Mouse (Mus musculus) lung, adult 2 months (tissue): ENCODE data around the gene Patl2. TPM values are rescaled to one million over a fixed set of nuclear protein-coding genes. Genes with fewer than 3 reads are reported as not detected.
"Not testable (repeated sequence)": the region's sequence is repeated elsewhere in the genome, so short reads cannot be mapped to it uniquely, and the experiment has no call there.

ENCODE experiments used
- DNase-seq: peaks from one replicate; pipeline ENCODE4 v3.0.0; 2022
- H3K4me1 ChIP-seq: fragments of 200-500 bp; 2 replicates; pipeline ENCODE4 v1.6.1; 2011; ENCODE audit warnings: low read length; ENCODE audit not compliant: control insufficient read depth, insufficient read depth
- H3K4me3 ChIP-seq: fragments of 200-500 bp; replicated peaks from 2 replicates; pipeline ENCODE3; 2011; ENCODE audit warnings: low read depth, mild to moderate bottlenecking, control low read depth, low read length; ENCODE audit errors: extremely low read depth
- CTCF ChIP-seq: fragments of 200-500 bp; IDR thresholded peaks from 2 replicates; pipeline ENCODE4 v1.5.1; 2011; ENCODE audit warnings: mild to moderate bottlenecking, low read length, control low read depth; ENCODE audit not compliant: insufficient read depth
- POLR2A ChIP-seq: fragments of 200-500 bp; IDR thresholded peaks from 2 replicates; pipeline ENCODE4 v1.6.1; 2011; ENCODE audit warnings: low read depth, mild to moderate bottlenecking, control low read depth, low read length, borderline replicate concordance; ENCODE audit errors: extremely low read depth
- WGBS: fragments of 180-500 bp; shearing (Covaris S2); methylation state at CpG from one replicate; pipeline ENCODE4 v1.1.7; 2018; 5-methylcytosine and 5-hydroxymethylcytosine counted together
- polyA plus RNA-seq: library from polyadenylated mRNA; depleted of rRNA; stranded (reverse); fragments of >200 nt; gene quantifications from 2 replicates; pipeline ENCODE4 v1.2.3, GENCODE M21; 2012

The Patl2 gene
- polyA plus RNA-seq, 1 experiment: not detected

DNA sequence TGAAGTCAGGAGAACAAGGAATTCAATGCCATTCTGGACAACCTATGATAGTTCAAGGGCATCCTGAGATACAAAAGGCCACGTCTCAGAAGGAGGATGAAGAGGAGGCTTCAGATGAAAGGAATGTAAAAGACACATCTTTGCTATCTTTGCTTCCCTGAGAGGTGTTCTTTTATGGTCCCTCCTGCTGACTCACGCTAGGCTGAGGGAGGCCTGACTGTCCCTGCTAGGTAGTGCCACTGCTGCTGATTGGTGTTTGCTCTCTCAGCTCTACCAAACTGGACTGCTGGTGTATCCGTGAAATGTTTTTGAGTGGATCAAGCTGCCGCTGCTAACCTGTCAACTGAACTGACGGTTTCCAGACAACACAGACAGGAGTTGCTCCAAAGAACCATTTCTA lies 35.8 kb upstream of the Patl2 start:
- H3K4me3 ChIP-seq: no peak overlapping the region
- 33% methylated on average over 5 of the region's 5 CpGs for WGBS
- no peak for DNase-seq
- TF ChIP-seq POLR2A (no peak), CTCF (no peak)
- H3K4me1 ChIP-seq: no peaks in the 10 kb centered on the region

DNA sequence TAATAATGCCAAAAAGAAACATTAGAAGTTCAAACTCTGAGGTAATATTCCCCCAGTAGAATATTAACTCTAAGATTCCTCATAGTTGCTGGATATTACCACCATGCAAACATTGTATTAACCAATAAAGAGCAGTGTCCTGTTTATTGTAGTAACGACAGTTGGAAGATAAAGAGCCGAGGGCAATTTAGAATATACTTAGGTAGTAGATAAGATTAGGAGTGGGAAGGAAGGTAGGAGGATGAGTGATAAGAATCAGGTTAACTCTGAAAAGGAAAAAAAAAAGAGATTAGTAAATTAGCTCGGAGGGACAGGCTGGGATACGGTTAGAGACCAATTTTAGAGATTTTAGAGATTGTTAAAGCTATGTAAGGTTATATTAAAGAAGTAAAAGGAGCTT lies 35.4 kb upstream of the Patl2 start:
- Histone ChIP-seq H3K4me3 (no peak overlapping the region), H3K4me1 (no peaks in the 10 kb centered on the region)
- DNase-seq: no peak
- TF ChIP-seq POLR2A: no peak
- no peak for TF ChIP-seq CTCF
- WGBS: 35% methylated on average over 4 of the region's 4 CpGs

DNA sequence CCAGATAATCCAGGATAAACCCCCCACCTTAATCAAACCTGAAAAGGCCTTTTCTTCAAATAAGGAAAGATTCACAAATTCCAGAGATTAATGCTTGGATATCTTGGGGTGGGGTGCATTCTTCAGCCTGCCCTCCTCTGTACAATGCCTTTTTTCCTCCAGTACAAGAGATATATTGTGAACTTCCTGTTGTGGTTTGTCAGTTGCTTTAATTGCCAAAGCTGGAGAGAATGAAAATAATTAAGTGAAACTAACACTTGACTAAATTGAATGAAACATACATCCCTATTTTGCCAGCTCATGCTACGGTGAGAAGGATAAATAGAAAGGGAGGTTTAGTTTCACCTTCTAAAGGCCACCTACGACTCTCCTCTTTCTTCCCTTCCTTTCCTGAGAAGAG lies 32.2 kb upstream of the Patl2 start:
- no peak for DNase-seq
- H3K4me3 ChIP-seq: no peak overlapping the region
- WGBS: 66% methylated on average over 2 of the region's 2 CpGs
- no peak for TF ChIP-seq CTCF
- no peak for TF ChIP-seq POLR2A
- no peaks in the 10 kb centered on the region for H3K4me1 ChIP-seq

DNA sequence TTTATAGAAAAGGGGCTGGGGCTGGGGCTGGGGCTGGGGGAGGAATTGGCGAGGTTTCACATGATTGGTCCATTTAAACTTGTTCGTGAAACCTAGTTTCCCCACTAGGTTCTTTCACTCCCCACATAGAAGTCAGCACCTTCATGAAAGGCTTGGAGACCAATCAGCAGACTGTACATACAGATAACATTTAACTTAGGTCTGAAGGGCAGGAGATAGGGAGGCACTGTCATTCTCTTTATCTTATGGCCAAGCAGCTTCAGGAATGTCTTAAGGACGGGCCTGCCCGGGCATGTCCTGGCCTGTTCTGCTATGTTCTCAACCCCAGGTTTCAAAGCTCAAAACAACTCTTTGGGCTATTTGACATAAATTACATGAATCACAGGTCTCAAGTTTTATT lies 31.1 kb upstream of the Patl2 start:
- not testable (repeated sequence) for H3K4me1 ChIP-seq, H3K4me3 ChIP-seq, DNase-seq
- WGBS: 86% methylated on average over 4 of the region's 4 CpGs

DNA sequence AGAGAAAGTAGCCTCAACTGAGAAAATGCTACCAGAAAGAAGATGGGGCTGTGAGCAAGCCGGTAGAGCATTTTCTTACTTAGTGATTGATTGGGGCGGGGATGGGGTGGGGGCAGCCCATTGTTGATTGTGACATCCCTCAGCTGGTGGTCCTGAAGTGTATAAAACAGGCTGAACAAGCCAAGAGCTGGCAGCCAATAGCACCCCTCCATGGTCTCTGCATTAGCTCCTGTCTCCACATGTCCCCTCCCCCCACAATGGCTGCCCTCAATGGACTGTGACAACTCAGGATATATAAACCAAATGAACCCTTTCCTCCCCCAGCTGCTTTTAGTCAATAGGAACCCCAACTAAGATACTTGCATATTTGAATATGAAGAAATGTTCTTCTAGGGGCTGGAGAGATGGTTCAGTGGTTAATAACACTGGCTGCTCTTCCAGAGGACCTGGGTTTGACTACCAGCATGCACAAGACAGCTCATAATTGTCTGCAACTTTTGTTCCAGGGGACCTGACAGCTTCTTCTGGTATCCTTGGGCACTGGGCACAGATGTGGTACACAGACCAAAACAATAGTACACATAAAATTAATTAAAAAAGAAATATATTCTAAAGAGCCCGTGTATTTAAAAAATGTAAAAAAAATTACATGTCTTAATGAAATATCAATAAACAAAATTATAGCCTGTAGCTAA lies 24.7 kb upstream of the Patl2 start:
- Histone ChIP-seq H3K4me3 (no peak overlapping the region), H3K4me1 (no peaks in the 10 kb centered on the region)
- no peak for TF ChIP-seq POLR2A
- TF ChIP-seq CTCF: no peak
- WGBS: 72% methylated on average over 3 of the region's 3 CpGs
- no peak for DNase-seq

DNA sequence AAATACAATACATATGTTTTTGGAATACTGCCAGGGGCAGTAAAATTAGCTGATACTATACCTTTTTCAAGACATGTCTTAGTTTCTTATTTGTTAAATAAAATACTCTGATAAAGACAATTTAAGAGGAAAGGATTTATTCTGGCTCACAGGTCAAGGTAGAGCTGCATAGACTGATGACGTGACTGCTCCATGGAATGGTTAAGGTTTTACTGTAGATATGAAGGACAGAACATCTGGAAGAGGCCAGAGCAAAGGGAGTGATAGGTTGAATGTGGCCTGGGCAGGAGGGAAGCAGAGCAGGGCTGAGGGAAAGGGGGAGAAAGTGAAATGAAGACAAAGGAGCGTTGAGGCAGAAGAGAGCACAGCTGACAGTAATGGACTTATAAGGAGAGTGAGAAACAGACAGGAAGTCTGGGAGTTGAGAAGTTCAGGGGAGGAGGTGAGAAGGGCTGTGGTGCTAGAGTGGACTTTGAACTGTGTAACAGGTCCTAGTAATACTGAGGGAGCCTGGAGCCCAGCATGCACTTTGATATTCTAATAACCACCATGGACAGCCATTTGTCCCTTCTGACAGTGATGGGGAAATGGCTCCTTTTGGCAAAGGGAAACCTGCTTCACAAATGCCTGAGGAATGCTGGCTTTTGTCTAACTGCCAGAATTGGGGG lies 20.6 kb upstream of the Patl2 start:
- no peak overlapping the region for H3K4me3 ChIP-seq
- 53% methylated on average over 2 of the region's 2 CpGs for WGBS
- no peak for DNase-seq
- no peaks in the 10 kb centered on the region for H3K4me1 ChIP-seq
- TF ChIP-seq CTCF: no peak
- no peak for TF ChIP-seq POLR2A

DNA sequence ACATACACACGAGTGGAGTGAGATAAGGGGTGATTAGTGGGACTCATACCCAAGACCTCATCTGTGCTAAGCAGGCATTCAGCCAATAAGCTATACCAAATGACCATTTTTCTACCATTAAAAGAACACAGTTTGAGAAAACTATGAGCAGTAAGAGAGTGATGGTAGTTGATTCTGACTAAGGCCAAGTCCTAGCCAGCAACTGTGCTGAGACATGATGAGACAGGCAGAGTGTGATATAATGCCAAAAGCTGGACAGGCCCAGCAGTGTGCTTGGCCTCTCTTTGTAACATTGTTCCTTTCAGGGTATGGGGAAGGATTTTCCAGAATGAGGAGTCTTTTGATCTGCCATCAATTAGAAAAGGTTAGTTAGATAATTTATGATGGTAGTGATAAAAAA lies 15.5 kb upstream of the Patl2 start:
- Histone ChIP-seq H3K4me1 (no peaks in the 10 kb centered on the region), H3K4me3 (no peak overlapping the region)
- DNase-seq: no peak
- TF ChIP-seq POLR2A (no peak), CTCF (no peak)
- 71% methylated on average over 1 of the region's 1 CpGs for WGBS

DNA sequence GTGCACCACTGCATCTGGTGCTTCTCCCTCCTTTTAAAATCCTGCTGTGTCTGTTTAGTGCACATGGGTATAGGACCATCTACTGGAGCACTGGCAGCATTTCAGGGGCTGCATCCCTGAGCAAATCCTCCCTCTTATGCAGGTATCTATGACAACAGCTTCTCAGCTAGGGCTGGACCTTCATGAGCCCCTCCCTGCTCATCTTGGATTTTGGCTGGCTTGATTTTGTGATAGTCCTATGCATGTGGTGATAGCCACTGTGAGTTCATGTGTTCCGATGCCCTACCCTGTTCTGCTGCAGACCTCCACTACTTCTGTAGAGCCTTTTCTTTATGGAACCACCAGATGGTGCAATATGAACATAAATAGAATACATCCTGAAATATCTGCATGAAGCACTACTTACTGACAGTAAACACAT lies 8.5 kb upstream of the Patl2 start:
- Histone ChIP-seq H3K4me3 (no peak overlapping the region), H3K4me1 (no peaks in the 10 kb centered on the region)
- no peak for DNase-seq
- no peak for TF ChIP-seq POLR2A
- TF ChIP-seq CTCF: peak; percentile 37; the same call in 1 of the 2 replicates
- 58% methylated on average over 1 of the region's 1 CpGs for WGBS

DNA sequence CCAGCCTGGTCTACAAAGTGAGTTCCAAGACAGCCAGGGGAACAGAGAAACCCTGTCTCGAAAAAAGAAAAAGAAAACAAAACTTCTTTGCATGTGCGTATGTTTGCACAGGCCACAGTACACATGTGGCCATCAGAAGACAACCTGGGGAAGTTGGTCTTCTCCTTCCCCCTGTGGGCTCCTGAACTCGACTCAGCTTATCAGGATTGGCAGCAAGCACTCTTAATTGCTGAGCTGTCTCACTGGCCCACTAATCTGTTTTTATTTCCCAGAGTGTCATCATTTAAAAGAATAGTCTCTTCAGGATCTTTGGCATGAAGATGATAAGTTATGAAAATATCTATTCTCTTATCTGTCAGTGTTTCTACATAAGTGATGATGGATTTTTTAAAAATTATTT lies 5.9 kb upstream of the Patl2 start:
- TF ChIP-seq CTCF (no peak), POLR2A (no peak)
- H3K4me1 ChIP-seq: no peaks in the 10 kb centered on the region
- no peak overlapping the region for H3K4me3 ChIP-seq
- DNase-seq: no peak
- WGBS: 67% methylated on average over 3 of the region's 3 CpGs

DNA sequence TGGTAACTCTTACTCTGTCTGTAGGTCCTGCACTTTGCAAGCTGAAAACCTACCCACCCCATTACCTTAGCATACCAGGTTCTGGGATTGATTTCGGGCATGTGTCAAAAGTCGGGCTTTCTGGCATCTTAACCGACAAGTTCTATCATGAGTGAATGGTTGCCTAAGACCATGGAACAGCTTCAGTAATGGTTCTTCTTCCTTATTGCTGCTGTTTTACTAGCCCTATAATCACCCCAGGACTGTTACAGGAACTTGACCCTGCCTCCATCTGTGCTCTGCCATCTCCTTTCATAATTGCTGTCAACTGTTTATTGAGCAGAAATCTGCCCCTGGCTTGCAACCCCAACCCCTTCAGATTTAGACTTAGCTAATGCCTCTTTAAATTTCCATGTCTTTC lies 762 bp upstream of the Patl2 start:
- no peak for TF ChIP-seq POLR2A
- TF ChIP-seq CTCF: no peak
- Histone ChIP-seq H3K4me3 (no peak overlapping the region), H3K4me1 (no peaks in the 10 kb centered on the region)
- no peak for DNase-seq
- WGBS: 91% methylated on average over 3 of the region's 3 CpGs
